Mouse (Mus musculus) CD4-positive, CD25-positive, alpha-beta regulatory T cell, adult 4 months (primary cell): Measurements from ENCODE around the gene Hmx1. TPM values are rescaled to one million over a fixed set of nuclear protein-coding genes. Genes with fewer than 3 reads are reported as not detected.

ENCODE experiments used
- polyA plus RNA-seq, 2 experiments: library from polyadenylated mRNA; unstranded; fragments of 100-300 nt; shearing (Covaris generic); gene quantifications; one replicate each; pipeline ENCODE4 v1.2.1; 2017

The Hmx1 gene
- polyA plus RNA-seq, 2 experiments from 2014 or later: not detected

Other genes with a start within 250 kb of the Hmx1 start
- gene Adra2c, start 110.8 kb upstream of the Hmx1 start, polyA plus RNA-seq: not detected
- gene Cpz, start 136.6 kb downstream of the Hmx1 start, polyA plus RNA-seq: under 1 TPM in 1 of 2 experiments, not detected in 1; 0.13 TPM
- 1 to 10 TPM; 2.5 to 2.9 TPM for gene Trmt44, start 186.0 kb downstream of the Hmx1 start, polyA plus RNA-seq
- 10 to 100 TPM; 19.1 to 42.0 TPM for gene Acox3, start 193.9 kb downstream of the Hmx1 start, polyA plus RNA-seq